Mouse (Mus musculus) lung, embryonic 16.5 days (tissue): Measurements from ENCODE around the gene Smg6. TPM values are rescaled to one million over a fixed set of nuclear protein-coding genes. Genes with fewer than 3 reads are reported as not detected.

Source experiments
- ATAC-seq: fragments of 200-750 bp; cut with Nextera tagmentation; 2 replicates; pipeline ENCODE4 v1.8.0; 2017; ENCODE audit warnings: low read depth, mild to moderate bottlenecking, moderate library complexity
- H3K27ac ChIP-seq: fragments of 300-500 bp; sonication (generic); 2 replicates; pipeline ENCODE4 v1.5.1; 2014; ENCODE audit warnings: mild to moderate bottlenecking, control low read depth, low read length
- H3K27me3 ChIP-seq: fragments of 300-500 bp; sonication (generic); 2 replicates; pipeline ENCODE4 v1.6.1; 2014; ENCODE audit warnings: low read depth, low read length, mixed read lengths; ENCODE audit not compliant: control insufficient read depth, insufficient read depth
- H3K36me3 ChIP-seq: fragments of 300-500 bp; sonication (generic); 2 replicates; pipeline ENCODE4 v1.6.1; 2014; ENCODE audit warnings: low read length; ENCODE audit not compliant: control insufficient read depth, insufficient read depth
- H3K4me1 ChIP-seq: fragments of 300-500 bp; sonication (generic); replicated peaks from 2 replicates; pipeline ENCODE4 v1.6.1; 2014; ENCODE audit warnings: low read length, mixed read lengths; ENCODE audit not compliant: control insufficient read depth, insufficient read depth
- H3K4me2 ChIP-seq: fragments of 300-500 bp; sonication (generic); 2 replicates; pipeline ENCODE4 v1.6.1; 2014; ENCODE audit warnings: low read depth, low read length, control low read depth
- H3K4me3 ChIP-seq: fragments of 300-500 bp; sonication (generic); 2 replicates; pipeline ENCODE4 v1.5.1; 2014; ENCODE audit warnings: mild to moderate bottlenecking, low read length, control low read depth
- H3K9ac ChIP-seq: fragments of 300-500 bp; sonication (generic); 2 replicates; pipeline ENCODE4 v1.6.1; 2014; ENCODE audit warnings: low read length, control low read depth
- H3K9me3 ChIP-seq: fragments of 300-500 bp; sonication (generic); 2 replicates; pipeline ENCODE4 v1.6.1; 2016; ENCODE audit warnings: low read length; ENCODE audit not compliant: control insufficient read depth
- WGBS: fragments of 180-500 bp; shearing (Covaris S2); extraction: QIAGEN DNeasy Blood & Tissue Kit; methylation state at CpG from one replicate; pipeline ENCODE4 v1.1.7; 2014; 5-methylcytosine and 5-hydroxymethylcytosine counted together
- polyA plus RNA-seq: library from polyadenylated mRNA; unstranded; fragments of >200 nt; fragmentation: Nextera tagmentation; extraction: Ambion mirVana; gene quantifications from 2 replicates; pipeline ENCODE4 v1.2.1, GENCODE M21; 2015

Gene Smg6
- polyA plus RNA-seq, 1 experiment from 2014 or later = 17.0 TPM

GRCm38 (mm10) chr11:75164051-75164450, 238.4 kb downstream of the Smg6 start:
- Histone ChIP-seq H3K4me3 (no peak overlapping the region), H3K4me1 (peaks cover 38% of the 10 kb centered on the region), H3K36me3 (peaks cover 21% of the 10 kb centered on the region), H3K27ac (peak overlapping the region; percentile 50), H3K9ac (peak overlapping the region; percentile 87), H3K27me3 (peaks cover 23% of the 10 kb centered on the region), H3K4me2 (peak overlapping the region; percentile 87), H3K9me3 (no peaks in the 10 kb centered on the region)
- no peak for ATAC-seq
- 73% methylated on average over 2 of the region's 2 CpGs for WGBS

- H3K36me3 ChIP-seq = peaks cover 21% of the 10 kb centered on the region
- WGBS = 15% methylated on average over 15 of the region's 15 CpGs
- no peaks in the 10 kb centered on the region for H3K9me3 ChIP-seq
- peak overlapping the region; percentile 49; the same call in 1 of the 2 replicates for H3K27ac ChIP-seq
- peak overlapping the region; percentile 87 for H3K4me2 ChIP-seq
- peaks cover 45% of the 10 kb centered on the region for H3K4me1 ChIP-seq
- H3K27me3 ChIP-seq = peaks cover 27% of the 10 kb centered on the region
- peak overlapping the region; percentile 75 for H3K4me3 ChIP-seq
- ATAC-seq = no peak
- peak overlapping the region; percentile 87 for H3K9ac ChIP-seq
These were observed 239.1 kb downstream of the Smg6 start for GRCm38 (mm10) chr11:75164750-75165149.

- Histone ChIP-seq H3K36me3 (peaks cover 21% of the 10 kb centered on the region), H3K9ac (peak overlapping the region; percentile 87), H3K27me3 (peaks cover 33% of the 10 kb centered on the region), H3K9me3 (no peaks in the 10 kb centered on the region), H3K4me1 (peaks cover 51% of the 10 kb centered on the region), H3K4me2 (peak overlapping the region; percentile 87), H3K27ac (peak overlapping the region; percentile 74), H3K4me3 (peak overlapping the region; percentile 75)
- 13% methylated on average over 54 of the region's 54 CpGs for WGBS
- no peak for ATAC-seq
These were observed 240.0 kb downstream of the Smg6 start for GRCm38 (mm10) chr11:75165441-75166192.

- Histone ChIP-seq H3K9ac (peak overlapping the region; percentile 87), H3K27ac (peak overlapping the region; percentile 84), H3K4me3 (peak overlapping the region; percentile 75), H3K36me3 (peaks cover 21% of the 10 kb centered on the region), H3K9me3 (no peaks in the 10 kb centered on the region), H3K4me1 (peaks cover 51% of the 10 kb centered on the region), H3K4me2 (peak overlapping the region; percentile 87), H3K27me3 (peaks cover 36% of the 10 kb centered on the region)
- no peak for ATAC-seq
- 9% methylated on average over 54 of the region's 55 CpGs for WGBS
These were observed 240.7 kb downstream of the Smg6 start for GRCm38 (mm10) chr11:75166193-75166842.

- Histone ChIP-seq H3K4me3 (peak overlapping the region; percentile 75), H3K27ac (peak overlapping the region; percentile 84), H3K9me3 (no peaks in the 10 kb centered on the region), H3K27me3 (peaks cover 43% of the 10 kb centered on the region), H3K9ac (peak overlapping the region; percentile 87), H3K4me2 (peak overlapping the region; percentile 87), H3K4me1 (peaks cover 47% of the 10 kb centered on the region), H3K36me3 (peaks cover 21% of the 10 kb centered on the region)
- ATAC-seq = no peak
- WGBS = 5% methylated on average over 68 of the region's 68 CpGs
These were observed 241.4 kb downstream of the Smg6 start for GRCm38 (mm10) chr11:75166861-75167642.

GRCm38 (mm10) chr11:75167643-75168589, 242.3 kb downstream of the Smg6 start:
- no peak for ATAC-seq
- no peaks in the 10 kb centered on the region for H3K9me3 ChIP-seq
- H3K27ac ChIP-seq = peak overlapping the region; percentile 84
- peaks cover 47% of the 10 kb centered on the region for H3K4me1 ChIP-seq
- H3K9ac ChIP-seq = peak overlapping the region; percentile 87
- peaks cover 18% of the 10 kb centered on the region for H3K36me3 ChIP-seq
- peak overlapping the region; percentile 75 for H3K4me3 ChIP-seq
- H3K27me3 ChIP-seq = peaks cover 52% of the 10 kb centered on the region
- H3K4me2 ChIP-seq = peak overlapping the region; percentile 87
- 4% methylated on average over 45 of the region's 63 CpGs for WGBS

- WGBS = under 1% methylated on average over 73 of the region's 83 CpGs
- peaks cover 55% of the 10 kb centered on the region for H3K27me3 ChIP-seq
- H3K4me2 ChIP-seq = peak overlapping the region; percentile 87
- ATAC-seq = peak; percentile 50
- peaks cover 43% of the 10 kb centered on the region for H3K4me1 ChIP-seq
- H3K9ac ChIP-seq = peak overlapping the region; percentile 87
- H3K27ac ChIP-seq = peak overlapping the region; percentile 84
- H3K4me3 ChIP-seq = peak overlapping the region; percentile 75
- H3K9me3 ChIP-seq = no peaks in the 10 kb centered on the region
- H3K36me3 ChIP-seq = peaks cover 13% of the 10 kb centered on the region
These were observed 243.2 kb downstream of the Smg6 start for GRCm38 (mm10) chr11:75168590-75169361.
